Mouse (Mus musculus): ENCODE measurements around the gene Rnf10.
"Not testable (repeated sequence)": the region's sequence is repeated elsewhere in the genome, so short reads cannot be mapped to it uniquely, and the experiment has no call there.

Gene Rnf10

DNA sequence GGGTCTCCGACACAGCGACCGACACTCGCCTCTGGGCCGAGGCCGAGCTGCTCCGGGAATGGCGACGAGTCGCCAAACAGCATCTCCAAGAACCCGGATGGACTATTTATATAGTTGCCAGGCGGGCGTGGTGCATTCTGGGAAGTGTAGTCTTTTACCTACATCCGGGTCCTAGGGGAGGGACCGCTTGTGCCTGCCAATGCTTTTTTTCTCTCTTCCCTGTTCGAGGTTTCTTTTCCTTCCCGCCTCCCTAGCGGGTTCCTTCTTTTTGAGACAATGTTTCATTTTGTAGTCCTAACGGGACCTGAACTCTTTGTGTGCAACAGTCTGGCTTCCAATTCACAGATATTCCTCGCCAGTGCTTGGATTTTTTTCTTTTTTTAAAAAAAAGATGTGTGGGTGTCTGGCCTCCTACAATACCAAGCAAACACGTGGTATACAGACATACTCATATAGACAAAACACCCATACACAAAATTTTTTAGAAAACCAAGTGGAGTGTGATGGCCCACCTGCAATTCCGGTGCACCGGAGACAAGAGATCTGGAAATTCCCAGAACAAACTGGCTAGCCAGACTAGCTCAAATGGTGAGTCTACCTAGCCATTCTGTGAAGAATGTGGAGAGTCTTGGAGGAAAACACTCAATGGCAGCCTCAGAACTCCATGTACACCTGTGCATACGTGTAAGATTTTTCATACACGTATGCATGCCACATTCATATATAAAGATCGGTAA is at the start of gene Rnf10:
TSS of gene Rnf10 (minus strand) at position 87 of the 737 bp plus-strand sequence.
- DNase-seq (ENCODE audit: low spot score in 2 of 2): peak; percentile 98 to 99

DNA sequence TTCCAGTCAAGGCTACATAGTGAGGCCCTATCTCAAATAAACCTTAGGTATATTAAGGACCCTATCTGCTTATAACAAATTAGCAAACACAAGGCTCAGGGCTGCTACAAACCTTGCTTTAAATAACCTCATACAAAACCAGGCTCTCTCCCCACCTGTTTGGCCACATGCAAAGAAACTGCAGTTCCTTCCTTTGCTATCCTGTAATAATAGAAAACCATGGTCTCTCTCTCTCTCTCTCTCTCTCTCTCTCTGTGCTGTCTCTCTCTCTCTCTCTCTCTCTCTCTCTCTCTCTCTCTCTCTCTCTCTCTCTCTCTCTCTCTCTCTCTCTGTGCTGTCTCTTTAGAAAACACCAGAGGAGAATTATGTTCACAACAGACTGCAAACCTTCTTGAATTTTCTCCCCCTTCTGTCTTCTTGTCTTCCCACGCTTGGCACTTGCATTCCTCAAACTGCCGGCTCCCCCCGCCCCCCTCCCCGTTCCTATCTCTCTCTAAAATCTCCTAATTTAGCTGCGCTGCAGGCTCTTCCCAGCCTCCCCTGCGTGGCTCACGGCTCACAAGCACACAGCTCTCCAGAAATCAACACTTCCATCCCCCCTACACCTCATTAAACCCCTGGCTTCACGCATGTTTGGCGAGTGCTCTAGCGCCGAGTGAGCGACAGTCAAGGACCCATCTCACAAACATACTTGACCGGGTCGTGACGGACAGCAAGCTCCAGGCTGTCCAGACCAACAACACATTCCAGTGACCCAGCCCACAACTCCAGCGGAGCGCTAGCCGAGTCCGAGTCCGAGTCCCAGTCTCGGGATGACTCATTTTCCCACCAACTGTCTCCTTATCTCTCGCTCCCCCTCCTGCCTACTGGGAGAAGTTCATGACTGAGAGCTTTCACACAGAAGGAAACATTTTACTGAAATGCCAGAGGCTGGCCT is 46.6 kb upstream of the Rnf10 start:
- DNase-seq (ENCODE audit: low spot score in 2 of 2): peak; percentile 60 to 79

DNA sequence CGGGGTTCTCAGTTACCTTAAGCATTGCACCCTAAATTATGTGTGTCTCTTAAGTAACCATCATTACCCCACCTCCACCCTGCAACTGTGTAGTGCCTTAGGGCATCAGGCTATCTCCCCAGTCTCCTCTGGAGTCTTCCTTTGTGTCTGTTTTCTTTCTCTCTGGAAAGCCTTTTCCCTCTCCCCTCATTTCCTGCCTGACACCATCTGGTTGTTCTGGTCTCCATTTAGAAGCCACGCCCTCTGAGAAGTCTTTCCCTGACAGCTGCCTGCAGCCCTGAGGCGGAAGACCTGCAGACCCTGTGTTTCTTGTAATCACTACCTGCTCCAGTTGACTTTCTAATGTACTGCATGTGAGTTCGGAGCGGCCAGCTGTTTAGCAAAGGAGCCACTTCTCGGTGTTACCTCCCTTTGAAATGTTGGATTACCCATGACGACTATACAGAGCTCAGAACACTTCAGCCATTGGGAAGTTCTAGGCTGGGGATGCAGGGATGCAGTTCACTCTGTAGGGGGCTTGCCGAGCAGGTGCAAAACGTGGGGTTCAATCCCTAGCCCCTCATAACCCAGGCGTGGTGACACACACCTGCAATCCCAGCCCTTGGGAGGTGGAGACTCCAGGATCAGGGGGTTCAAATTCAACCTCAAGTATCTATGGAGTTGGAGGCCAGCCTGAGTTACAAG is 45.1 kb upstream of the Rnf10 start:
- no peak for DNase-seq (ENCODE audit: low spot score in 2 of 2)

DNA sequence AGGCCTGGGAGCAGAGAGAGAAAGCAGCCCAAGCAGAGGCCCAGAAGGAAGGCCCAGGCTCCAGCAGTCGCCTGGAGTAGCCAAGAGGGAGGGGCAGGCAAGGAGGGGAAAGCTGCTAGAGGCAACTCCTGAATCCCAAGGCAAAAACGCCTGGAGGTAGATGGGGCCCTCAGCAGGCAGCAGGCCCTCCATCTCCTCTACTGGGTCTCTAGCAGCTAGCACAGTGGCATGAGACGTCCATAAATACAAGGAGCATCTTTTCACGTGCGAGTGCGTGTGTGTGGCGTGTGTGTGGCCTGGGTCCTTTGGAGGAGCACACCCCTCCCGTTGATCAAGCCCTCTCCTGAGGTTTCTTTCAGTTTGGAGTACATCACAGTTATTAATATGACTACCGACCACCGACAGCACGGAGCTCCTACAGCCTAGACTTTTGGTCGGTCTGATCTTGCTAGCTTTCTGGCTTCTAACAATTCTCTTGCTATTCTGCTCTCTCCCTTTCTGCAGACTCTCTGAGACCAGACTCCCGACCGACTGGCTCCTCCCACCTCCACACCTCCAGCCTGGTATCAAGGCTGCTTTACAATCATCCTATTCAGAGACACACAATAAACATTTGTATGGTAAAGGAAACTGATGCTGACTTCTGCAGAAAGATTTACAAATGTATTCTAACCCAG is 44.4 kb upstream of the Rnf10 start:
- no peak for DNase-seq (ENCODE audit: low spot score in 2 of 2)

DNA sequence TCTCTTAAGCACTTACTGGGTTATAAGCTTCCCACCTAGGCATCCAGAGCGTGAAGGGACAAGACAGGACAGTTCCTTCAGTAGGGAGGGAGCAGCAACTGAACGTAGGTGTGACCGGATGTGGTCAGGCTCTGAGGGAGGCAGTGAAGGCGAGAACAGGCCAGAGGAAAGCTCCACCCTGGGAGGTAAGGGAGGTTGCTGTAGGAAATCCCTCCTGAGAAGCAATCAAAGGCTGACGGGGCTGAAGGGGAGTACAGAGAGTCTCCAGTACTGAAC is 40.9 kb upstream of the Rnf10 start:
- no peak for DNase-seq (ENCODE audit: low spot score in 2 of 2)

DNA sequence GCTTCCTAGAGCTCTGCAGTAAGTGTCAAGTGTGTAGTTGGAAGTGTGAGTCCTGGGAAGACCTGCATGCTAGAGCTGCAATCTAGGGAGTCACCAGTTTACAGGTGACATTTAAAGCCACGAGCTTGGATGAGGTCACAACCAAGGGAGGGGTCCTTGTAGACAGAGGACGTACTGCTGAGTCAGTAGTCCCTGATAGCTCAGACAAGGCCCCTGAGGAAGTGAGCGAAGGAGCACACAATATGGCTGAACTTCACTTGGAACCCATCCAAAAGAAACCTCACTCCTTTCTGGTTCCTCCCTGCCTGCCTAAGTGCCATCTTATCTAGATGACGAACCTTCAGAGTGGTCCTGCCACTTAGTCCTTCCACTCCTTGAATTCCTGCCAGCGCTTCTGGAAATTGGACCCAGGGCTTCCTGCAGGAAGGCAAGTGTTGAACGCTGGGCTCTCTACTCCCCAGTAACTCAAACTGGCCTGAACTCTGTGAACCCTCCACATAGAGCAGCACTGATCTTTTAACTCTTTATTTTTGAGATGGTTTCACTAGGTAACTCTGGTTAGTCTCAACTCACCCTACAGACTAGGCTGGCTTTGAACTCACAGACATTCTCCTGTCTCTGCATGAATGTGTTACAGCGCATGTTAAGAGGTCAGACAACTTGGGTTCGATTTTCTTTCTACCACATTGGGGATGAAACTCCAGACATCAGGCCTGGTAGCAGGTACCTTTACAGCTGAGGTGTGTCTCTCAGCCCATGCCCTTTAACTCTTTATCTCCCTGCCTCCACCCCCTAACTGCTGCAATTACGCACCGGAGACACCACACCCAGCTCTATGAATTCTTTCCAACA is 40.3 kb upstream of the Rnf10 start:
- DNase-seq (ENCODE audit: low spot score in 2 of 2): no peak

DNA sequence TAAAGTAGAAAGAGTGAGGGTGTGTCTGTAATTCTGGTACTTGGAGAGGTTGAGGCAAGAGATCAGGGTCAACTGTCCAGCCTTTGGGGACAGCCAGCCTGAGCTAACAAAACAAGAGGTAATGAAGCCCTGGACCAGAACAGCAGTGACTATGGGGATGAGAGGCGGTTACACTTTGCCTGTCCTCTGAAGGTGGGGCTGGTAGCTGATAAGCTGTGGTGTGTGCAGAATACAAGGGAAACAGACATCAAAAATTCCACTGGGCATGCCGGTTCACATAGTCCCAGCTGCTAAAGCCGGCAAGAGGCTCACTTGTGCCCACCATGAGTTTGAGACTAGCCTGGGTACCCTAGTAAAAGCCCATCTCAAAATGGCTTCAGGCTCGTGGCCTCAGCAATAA is 39.7 kb upstream of the Rnf10 start:
- DNase-seq (ENCODE audit: low spot score in 2 of 2): no peak

DNA sequence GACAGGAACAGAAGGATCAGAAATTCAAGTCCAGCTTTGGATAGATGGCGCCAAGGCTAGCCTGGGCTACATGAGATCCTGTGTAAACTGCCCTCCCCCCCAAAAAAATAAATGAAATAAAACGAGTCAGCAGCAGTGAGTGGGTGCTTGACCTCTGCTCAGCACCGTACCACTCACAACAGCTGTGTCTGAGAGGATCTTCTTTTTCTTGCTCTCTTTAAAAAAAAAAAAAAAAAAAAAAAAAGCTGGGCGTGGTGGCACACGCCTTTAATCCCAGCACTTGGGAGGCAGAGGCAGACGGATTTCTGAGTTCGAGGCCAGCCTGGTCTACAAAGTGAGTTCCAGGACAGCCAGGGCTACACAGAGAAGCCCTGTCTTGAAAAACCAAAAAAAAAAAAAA is 29.5 kb upstream of the Rnf10 start:
- DNase-seq (ENCODE audit: low spot score in 2 of 2): not testable (repeated sequence)

DNA sequence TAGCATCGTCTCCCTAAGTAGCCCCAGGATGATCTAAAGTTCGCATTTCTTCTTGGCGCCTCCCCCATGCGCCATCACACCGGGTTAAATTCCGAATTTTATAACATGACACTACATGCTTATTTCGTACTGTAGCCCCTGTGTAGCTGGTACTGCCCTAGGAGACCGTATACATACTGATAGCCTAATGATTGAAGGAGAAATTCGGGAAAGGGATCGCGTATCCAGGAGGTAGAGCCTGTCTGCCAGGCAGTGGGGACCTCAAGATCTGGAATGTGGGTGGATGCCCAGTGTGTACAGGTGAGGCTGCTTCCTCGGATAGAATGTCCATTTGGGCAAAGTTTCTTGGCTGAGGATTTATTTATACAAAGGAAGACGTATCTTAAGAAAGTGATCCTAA is 28.9 kb upstream of the Rnf10 start:
- no peak for DNase-seq (ENCODE audit: low spot score in 2 of 2)

DNA sequence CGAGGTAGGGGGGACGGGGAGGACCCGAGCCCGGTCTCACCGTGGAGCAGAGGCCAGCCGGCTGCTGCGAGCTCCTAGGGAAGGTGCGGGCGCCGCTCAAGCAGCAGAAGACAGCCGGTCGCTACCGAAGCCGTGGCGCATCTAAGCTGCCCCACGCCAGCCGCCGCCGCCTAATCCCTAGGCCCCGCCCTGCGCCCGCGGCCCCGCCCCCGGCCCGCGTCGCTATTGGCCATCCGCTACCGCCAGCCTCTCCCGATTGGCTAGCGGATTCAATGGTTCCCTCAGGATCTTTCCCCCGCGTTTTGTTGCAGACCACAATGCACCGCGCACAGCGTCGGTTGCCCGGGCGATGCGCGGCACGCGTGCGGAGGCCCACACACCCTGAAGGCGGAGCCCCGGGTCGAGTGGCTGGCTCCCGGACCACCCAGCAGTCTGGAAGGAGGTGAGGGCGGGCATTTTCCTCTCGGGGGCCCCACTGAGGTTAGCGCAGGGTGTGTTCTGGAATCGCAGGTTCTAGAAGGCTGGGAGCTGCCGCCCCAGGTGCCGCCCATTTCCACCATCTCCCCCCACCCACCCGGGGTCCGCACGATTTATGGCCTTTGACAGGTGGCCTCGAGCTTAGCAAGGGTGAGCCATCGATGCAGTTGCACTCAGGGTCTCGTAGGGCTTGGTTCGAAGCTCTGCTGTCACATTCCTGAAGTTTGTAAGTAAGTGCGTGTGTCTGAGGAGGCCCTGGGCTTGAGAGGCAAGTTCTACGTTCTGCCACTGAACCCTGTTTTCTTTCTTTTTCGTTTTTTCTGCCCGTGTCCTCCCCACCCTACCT is 28.3 kb upstream of the Rnf10 start, which contains the start of gene Dynll1:
TSS of gene Dynll1 (minus strand) at position 208 of the 823 bp plus-strand sequence.
- peak; percentile 100 for DNase-seq (ENCODE audit: low spot score in 2 of 2)

DNA sequence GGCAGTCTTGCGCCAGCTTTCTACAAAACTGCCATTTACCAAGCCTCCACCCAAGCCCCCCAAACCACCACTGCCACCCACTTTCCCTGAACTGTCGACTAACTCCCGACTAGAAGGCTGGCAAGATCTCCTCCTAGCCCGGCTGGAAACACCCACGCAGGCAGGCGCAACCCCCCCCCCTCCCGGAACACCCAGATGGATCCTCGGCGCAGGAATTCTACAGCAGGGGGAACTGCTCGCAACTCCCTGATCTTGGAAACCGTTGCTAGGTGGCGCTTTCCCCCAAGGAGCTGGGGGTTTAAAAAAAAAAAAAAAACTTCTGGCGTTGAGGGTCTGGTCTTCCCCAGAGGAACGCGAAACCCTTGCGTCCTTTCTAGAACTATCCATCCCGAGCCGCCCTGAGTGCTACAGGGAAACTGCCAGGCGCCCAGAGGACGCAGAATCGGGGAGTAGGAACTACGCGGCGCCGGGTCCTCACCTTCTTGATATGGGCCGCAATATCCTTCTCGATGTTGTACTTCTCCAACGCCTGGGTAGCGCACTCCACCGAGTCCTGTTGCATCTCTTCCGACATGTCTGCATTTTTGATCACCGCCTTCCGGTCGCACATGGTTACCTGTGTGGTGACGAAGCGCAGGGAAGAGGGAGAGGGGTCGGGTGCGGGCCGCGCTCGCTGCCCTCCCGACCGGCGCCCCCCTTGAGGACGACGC is 27.5 kb upstream of the Rnf10 start:
- peak; percentile 36 to 48 for DNase-seq (ENCODE audit: low spot score in 2 of 2)

DNA sequence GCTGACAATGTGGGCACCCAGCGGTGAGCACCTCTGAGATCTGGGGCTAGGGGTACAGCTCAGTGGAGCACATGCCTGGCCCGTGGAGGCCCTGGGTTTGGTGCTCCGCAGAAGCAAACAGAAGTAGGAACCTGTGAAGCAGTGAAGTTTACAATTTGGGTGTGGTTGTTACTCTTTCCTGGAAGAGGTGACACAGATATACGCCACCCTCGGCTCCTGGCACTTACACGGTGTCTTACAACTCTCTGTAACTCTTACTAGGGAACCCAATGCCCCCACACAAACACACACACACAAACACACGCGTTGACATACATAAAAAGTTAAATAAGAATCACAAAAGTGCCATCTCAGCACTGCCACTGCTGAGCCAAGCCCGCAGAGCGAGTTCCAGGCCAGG is 23.6 kb upstream of the Rnf10 start:
- no peak for DNase-seq (ENCODE audit: low spot score in 2 of 2)

DNA sequence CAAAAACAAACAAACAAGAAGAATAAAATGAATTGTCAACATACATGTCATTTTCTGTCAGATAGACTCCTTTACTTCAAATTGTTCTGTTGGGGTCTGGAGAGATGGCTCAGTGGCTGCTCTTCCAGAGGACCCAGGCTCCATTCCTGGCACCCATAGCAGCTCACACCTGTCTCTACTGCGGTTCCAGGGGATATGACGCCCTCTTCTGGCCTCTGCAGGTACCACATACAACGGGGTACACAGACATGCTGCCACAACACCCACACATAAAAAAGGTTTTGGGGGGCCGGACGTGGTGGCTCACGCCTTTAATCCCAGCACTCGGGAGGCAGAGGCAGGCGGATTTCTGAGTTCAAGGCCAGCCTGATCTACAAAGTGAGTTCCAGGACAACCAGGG is 21.5 kb upstream of the Rnf10 start:
- no peak for DNase-seq (ENCODE audit: low spot score in 2 of 2)

DNA sequence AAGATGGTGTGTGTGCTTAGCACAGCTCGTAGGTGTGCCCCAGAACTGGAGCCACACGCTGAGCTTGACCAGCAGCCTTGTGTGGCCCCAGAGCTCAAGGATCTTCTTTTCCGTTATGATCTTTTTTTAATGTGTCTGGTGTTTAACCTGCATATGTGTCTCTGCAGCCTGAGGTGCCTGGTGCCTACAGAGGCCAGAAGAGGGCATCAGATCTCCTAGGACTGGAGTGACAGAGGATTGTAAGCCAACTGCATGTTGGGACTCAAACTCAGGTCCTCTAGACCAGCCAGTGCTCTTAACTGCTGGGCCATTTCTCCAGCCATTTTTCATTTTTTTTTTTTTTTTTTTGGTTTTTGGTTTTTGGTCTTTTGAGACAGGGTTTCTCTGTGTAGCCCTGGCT is 12.0 kb upstream of the Rnf10 start:
- no peak for DNase-seq (ENCODE audit: low spot score in 2 of 2)

DNA sequence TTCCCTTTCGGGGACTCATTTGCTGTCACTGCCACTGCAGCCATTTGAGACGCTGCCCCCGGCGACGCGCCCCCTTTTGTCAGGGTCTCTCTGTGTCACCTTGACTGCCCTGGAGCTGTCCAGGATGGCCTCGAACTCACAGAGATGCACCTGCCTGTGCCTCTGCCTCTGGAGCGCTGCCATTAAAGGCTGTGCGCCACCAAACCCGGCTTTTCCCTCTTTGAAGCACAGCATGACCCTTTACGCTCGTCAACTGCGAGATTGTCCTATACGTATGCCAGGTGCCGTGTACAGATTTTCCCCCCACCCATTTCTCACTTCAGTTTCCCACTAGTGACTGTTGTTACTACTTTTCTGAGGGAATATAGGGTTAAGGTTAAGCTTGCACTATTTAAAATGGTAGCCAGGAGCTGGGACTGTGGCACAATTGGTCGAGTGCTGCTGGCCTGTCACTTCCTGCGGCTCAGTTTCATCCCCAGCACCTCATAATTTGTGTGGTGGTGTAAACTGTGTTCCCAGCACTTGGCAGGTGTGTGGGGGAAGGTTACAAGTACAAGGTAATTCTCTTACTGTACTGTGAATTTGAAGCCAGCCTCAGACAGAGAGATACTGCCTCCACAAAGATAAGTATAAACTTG is 7.5 kb upstream of the Rnf10 start:
- no peak for DNase-seq (ENCODE audit: low spot score in 2 of 2)

DNA sequence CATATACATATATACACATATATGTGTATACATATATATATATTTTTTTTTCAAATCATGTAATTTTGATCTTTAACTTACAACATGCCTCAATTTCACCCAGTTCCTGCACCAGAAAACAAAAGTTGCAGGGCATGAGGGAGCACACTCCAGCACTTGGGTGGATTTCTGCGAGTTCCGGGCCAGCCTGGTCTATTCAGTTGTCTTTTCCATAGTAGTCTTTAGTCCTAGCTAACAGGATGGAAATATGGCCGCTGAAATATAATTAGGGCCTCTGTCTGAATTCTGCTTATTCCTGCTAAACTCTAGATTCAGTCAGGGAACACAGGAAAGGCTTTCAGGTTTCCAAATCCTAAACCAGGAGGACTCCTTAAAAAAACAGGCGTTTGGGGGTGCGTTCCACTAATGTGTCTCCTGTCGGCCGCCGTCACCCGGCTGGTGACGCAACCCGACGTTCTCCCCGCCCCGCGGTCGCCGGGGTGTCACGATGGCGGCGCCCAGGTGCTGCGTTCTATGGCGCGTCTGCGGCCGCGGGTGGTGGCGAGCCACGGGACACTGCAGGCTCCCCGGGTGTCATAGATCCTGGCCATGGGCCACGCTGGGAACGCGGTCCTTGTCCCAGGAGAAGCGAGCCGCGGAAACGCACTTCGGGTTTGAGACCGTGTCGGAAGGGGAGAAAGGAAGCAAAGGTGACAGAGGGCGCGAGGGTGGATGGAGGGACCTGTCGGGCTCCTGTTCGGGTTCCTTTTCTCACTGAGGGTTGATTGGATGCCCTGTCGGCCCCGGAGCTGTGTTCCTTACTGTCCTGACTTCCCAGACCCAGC is 6.7 kb upstream of the Rnf10 start, which contains the start of gene Coq5:
TSS of gene Coq5 (plus strand) at position 441 of the 824 bp plus-strand sequence.
- DNase-seq (ENCODE audit: low spot score in 2 of 2): peak; percentile 76 to 84

DNA sequence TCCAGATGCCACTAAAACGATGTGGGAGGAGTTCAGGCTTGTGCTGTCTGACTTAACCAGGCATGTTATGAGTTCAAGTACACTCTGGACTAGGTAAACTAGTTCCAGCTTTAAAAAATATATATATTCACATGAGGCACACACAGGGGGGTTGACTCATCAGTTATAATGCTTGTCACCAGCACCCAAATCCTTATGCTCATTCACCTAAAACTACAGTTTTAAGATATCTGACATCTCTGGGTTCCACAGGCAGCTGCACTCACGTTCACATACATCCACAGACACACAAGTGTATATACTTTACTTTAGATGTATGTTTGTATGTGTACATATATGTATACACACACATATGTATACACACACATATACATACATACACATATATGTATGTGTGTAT is 6.1 kb upstream of the Rnf10 start:
- DNase-seq (ENCODE audit: low spot score in 2 of 2): no peak

DNA sequence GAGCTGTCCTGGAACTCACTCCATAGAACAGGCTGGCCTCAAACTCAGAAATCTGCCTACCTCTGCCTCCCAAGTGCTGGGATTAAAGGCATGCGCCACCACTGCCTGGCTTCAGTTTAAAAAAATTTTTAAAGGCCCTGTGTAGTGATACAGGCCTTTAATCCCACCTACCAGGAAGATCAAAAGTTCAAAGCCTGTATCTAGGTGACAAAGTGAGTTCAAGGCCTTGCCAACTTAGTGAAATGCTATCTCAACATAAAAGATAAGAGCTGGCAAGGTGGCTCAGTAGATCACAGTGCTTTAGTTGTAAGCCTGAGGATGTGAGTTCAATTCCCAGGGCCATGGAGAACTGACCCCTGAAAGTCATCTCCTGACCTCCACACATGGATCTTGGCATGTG is 5.4 kb upstream of the Rnf10 start:
- no peak for DNase-seq (ENCODE audit: low spot score in 2 of 2)
